Mouse (Mus musculus) MEL (cell line): ENCODE results near the gene Tox4.

Source experiments
- CTCF ChIP-seq, 3 experiments: IDR thresholded peaks in 2 of 3; conservative IDR thresholded peaks in 1 of 3; 2 replicates each; pipeline ENCODE4 v1.5.1; 2011 to 2012; ENCODE audit warnings: low read length in 3 of 3, low read depth in 2 of 3, mild to moderate bottlenecking in 2 of 3, improper control_type of control experiment in 1 of 3, inconsistent platforms in 1 of 3, mixed read lengths in 1 of 3, moderate library complexity in 1 of 3; ENCODE audit not compliant: control insufficient read depth in 1 of 3, insufficient read depth in 1 of 3, poor library complexity in 1 of 3, severe bottlenecking in 1 of 3
- GABPA ChIP-seq: IDR thresholded peaks from 2 replicates; pipeline ENCODE4 v1.6.1; 2012; ENCODE audit warnings: low read depth, mild to moderate bottlenecking, inconsistent platforms, low read length, improper control_type of control experiment, moderate library complexity
- JUND ChIP-seq: IDR thresholded peaks from 2 replicates; pipeline ENCODE4 v1.6.1; 2011; ENCODE audit warnings: low read depth, mild to moderate bottlenecking, improper control_type of control experiment, low read length
- POLR2A ChIP-seq, 2 experiments: IDR thresholded peaks; 2 replicates each; pipeline ENCODE4 v1.6.1; 2011 to 2012; ENCODE audit warnings: low read length in 2 of 2, mild to moderate bottlenecking in 2 of 2, control low read depth in 1 of 2, improper control_type of control experiment in 1 of 2, low read depth in 1 of 2, moderate library complexity in 1 of 2; ENCODE audit not compliant: control insufficient read depth in 1 of 2, insufficient read depth in 1 of 2, poor library complexity in 1 of 2

GRCm38 (mm10) chr14:52244690-52245042 lies 34.3 kb upstream of the Tox4 start:
- no peak for TF ChIP-seq JUND
- TF ChIP-seq CTCF (IDR thresholded peaks at IDR 0.05 in 2 of 3, conservative IDR thresholded peaks at IDR 0.05 in 1 of 3; ENCODE audit: control insufficient read depth in 1 of 3, insufficient read depth in 1 of 3, low read depth in 2 of 3, low read length in 3 of 3, poor library complexity in 1 of 3, severe bottlenecking in 1 of 3) = no peak
- no peak for TF ChIP-seq GABPA
- TF ChIP-seq POLR2A (IDR thresholded peaks at IDR 0.05; ENCODE audit: control insufficient read depth in 1 of 2, insufficient read depth in 1 of 2, low read depth in 1 of 2, low read length in 2 of 2, poor library complexity in 1 of 2) = peak in 1 of 2 experiments; percentile 37; a peak in 2 of 4 replicates
